Mouse (Mus musculus) adrenal gland, postnatal 36 days (tissue): ENCODE data around the gene Sae1. TPM values are rescaled to one million over a fixed set of nuclear protein-coding genes. Genes with fewer than 3 reads are reported as not detected.
A peak's percentile ranks its signal among the peaks of the same experiment; 100 is the strongest.
"Not testable (repeated sequence)": the region's sequence is repeated elsewhere in the genome, so short reads cannot be mapped to it uniquely, and the experiment has no call there.

Experiments used
- DNase-seq, 2 experiments: peaks; one replicate each; pipeline ENCODE4 v3.0.0; 2021; ENCODE audit warnings: mixed read lengths in 1 of 2
- total RNA-seq, 2 experiments: library from RNA; stranded (reverse); gene quantifications; 2 replicates each; pipeline ENCODE4 v1.2.3; 2021

Sae1 gene
- total RNA-seq, 2 experiments from 2014 or later = 69.1 to 70.8 TPM

- DNase-seq = peak in 1 of 2 experiments; percentile 23
Observed at GRCm38 (mm10) chr7:16402968-16403948, 15.7 kb upstream of the Sae1 start.

GRCm38 (mm10) chr7:16402449-16402848 is 14.8 kb upstream of the Sae1 start:
- no peak for DNase-seq

- peak in 1 of 2 experiments; percentile 51 for DNase-seq
Observed at GRCm38 (mm10) chr7:16401991-16402431, 14.4 kb upstream of the Sae1 start.

GRCm38 (mm10) chr7:16400689-16401611 is 13.3 kb upstream of the Sae1 start, which contains the start of gene Zc3h4:
Gene Zc3h4 (plus strand): TSS chr7:16400910.
- DNase-seq = peak; percentile 91 to 95

GRCm38 (mm10) chr7:16399820-16400688 is 12.4 kb upstream of the Sae1 start:
- DNase-seq = peak; percentile 97 to 98

GRCm38 (mm10) chr7:16399098-16399819 is 11.7 kb upstream of the Sae1 start:
- peak; percentile 90 to 91 for DNase-seq

GRCm38 (mm10) chr7:16398387-16399050 is 10.9 kb upstream of the Sae1 start:
- DNase-seq = no peak

GRCm38 (mm10) chr7:16397465-16397864 is 9.9 kb upstream of the Sae1 start:
- no peak for DNase-seq

- peak in 1 of 2 experiments; percentile 64 for DNase-seq
Observed at GRCm38 (mm10) chr7:16395944-16396343, 8.3 kb upstream of the Sae1 start.

GRCm38 (mm10) chr7:16392923-16393322 is 5.3 kb upstream of the Sae1 start:
- no peak for DNase-seq

GRCm38 (mm10) chr7:16389942-16390341 is 2.3 kb upstream of the Sae1 start:
- not testable (repeated sequence) for DNase-seq

- DNase-seq = peak; percentile 41 to 73
Observed at GRCm38 (mm10) chr7:16376505-16376904, 11.1 kb downstream of the Sae1 start.

- no peak for DNase-seq
Observed at GRCm38 (mm10) chr7:16374989-16375388, 12.6 kb downstream of the Sae1 start.

GRCm38 (mm10) chr7:16373719-16374118 is 13.9 kb downstream of the Sae1 start:
- DNase-seq = no peak

- no peak for DNase-seq
Observed at GRCm38 (mm10) chr7:16370596-16370995, 17.0 kb downstream of the Sae1 start.

- no peak for DNase-seq
Observed at GRCm38 (mm10) chr7:16368835-16369234, 18.8 kb downstream of the Sae1 start.

- DNase-seq = peak in 1 of 2 experiments; percentile 10
Observed at GRCm38 (mm10) chr7:16366669-16367068, 20.9 kb downstream of the Sae1 start.

GRCm38 (mm10) chr7:16366133-16366646 is 21.4 kb downstream of the Sae1 start:
- peak; percentile 63 to 66 for DNase-seq

- DNase-seq = peak; percentile 43
Observed at GRCm38 (mm10) chr7:16364901-16365500, 22.6 kb downstream of the Sae1 start.
